Mouse (Mus musculus): ENCODE measurements around the gene Sf3b5. TPM values are rescaled to one million over a fixed set of nuclear protein-coding genes. Genes with fewer than 3 reads are reported as not detected.

The Sf3b5 gene
- polyA plus RNA-seq, 1 experiment from 2014 or later, result 27.3 TPM

Other genes starting within 250 kb of the Sf3b5 start
- 34.3 and 34.6 TPM in 2 replicates for gene Utrn, start 136.0 kb upstream of the Sf3b5 start, polyA plus RNA-seq (2015; fragmentation: Nextera tagmentation; extraction: Ambion mirVana)
- gene Stx11, start 41.0 kb upstream of the Sf3b5 start, polyA plus RNA-seq (2015; fragmentation: Nextera tagmentation; extraction: Ambion mirVana), result 4.1 and 4.4 TPM in 2 replicates
- gene Plagl1, start 55.2 kb downstream of the Sf3b5 start, polyA plus RNA-seq (2015; fragmentation: Nextera tagmentation; extraction: Ambion mirVana), result 35.6 and 52.3 TPM in 2 replicates
- not detected in 2 replicates for gene Zc2hc1b, start 172.7 kb downstream of the Sf3b5 start, polyA plus RNA-seq (2015; fragmentation: Nextera tagmentation; extraction: Ambion mirVana)
- 37.9 and 51.4 TPM in 2 replicates for gene Ltv1, start 187.8 kb downstream of the Sf3b5 start, polyA plus RNA-seq (2015; fragmentation: Nextera tagmentation; extraction: Ambion mirVana)

Data from neural tube, embryonic 13.5 days (tissue).